Mouse (Mus musculus): Measurements from ENCODE around the gene S100pbp. TPM values are rescaled to one million over a fixed set of nuclear protein-coding genes. Genes with fewer than 3 reads are reported as not detected.

The S100pbp gene
- total RNA-seq, 2 experiments from 2014 or later: 36.8 to 37.0 TPM

GRCm38 (mm10) chr4:129130755-129131303, 58.7 kb downstream of the S100pbp start:
- no peak for DNase-seq (ENCODE audit: low spot score in 2 of 2)

DNA sequence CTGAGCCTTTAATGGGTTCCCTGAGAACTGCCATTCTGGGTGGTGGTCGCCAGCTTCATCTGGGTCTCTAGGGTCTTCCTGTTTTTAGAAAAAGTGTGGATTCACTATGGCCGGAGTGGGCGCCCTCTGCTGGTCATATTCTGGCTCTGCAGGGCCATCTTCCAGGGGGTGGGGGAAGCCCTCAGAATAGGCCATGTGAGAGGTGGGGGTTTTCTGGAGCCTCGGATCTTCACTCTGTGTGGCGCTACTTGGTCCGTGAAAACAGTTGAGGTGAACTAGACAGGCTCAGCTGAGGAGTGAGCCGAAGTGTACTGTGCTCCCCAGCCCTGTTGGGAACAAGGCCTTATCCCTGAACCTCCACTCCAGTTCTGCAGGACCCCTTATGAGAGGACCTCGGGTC, 59.4 kb downstream of the S100pbp start:
- DNase-seq (ENCODE audit: low spot score in 2 of 2): peak; percentile 60 to 71

- DNase-seq (ENCODE audit: low spot score in 2 of 2): no peak
Measured at GRCm38 (mm10) chr4:129129387-129129786, 60.1 kb downstream of the S100pbp start.

- DNase-seq (ENCODE audit: low spot score in 2 of 2): peak in 1 of 2 experiments; percentile 28
Measured at GRCm38 (mm10) chr4:129128582-129129338, 60.8 kb downstream of the S100pbp start.

DNA sequence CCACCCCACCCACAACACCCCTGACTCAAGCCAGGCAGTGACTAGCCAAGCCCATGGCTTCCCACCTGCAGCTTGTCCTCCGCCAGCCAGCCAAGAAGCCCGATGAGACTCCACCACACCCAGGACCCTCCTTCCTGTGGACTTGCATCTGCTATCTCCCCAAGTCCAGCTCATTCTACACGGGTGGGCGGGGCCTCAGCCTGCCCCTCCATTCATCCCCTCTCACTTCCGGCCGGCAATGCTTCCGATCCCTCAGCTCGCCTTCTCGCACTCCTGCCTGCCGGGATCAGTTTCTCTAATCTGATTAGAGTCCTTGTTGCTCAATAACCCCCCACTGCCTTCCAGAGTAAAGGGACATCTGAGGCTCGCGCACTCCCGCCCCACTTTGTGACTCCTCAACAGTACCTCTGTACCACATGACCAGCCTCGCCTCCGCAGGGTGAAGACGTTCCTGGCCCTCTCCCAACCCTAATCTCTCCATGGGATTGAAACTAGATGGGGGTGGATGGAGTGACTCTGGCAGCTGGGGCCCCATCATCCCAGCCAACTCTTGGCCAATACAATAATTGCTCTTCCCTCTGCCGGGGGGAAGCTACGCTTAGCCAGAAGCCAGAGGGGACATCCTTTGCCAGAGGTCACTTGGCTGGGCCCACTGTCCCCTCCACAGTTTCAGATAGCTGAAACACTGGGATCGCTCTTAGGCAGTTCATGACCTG, 63.6 kb downstream of the S100pbp start:
- DNase-seq (ENCODE audit: low spot score in 2 of 2): peak in 1 of 2 experiments; percentile 19

DNA sequence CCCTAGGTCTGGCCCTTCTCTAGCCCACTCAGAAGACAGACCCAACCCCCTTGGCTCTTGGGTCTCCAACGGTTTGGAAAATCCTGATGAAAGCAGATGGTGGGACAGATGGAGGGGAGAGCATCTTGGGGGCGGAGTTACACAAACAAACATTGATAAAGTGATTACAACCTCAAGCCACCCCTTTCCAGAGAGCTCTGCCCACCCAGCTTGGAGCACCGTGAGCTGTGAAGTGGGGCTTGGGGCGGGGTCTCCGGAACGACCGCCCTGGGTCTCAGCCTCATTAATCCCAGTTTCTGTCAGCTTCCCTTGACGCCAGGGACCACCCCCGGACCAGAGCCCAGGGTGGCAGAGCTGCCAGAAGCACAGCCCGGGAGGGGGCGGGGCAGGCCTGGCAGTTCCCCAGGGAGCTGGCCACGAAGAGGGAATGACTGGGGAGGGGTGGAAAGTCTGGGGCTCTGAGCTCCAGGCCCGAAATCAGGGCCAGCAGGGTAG, 64.8 kb downstream of the S100pbp start:
- DNase-seq (ENCODE audit: low spot score in 2 of 2): peak; percentile 93

DNA sequence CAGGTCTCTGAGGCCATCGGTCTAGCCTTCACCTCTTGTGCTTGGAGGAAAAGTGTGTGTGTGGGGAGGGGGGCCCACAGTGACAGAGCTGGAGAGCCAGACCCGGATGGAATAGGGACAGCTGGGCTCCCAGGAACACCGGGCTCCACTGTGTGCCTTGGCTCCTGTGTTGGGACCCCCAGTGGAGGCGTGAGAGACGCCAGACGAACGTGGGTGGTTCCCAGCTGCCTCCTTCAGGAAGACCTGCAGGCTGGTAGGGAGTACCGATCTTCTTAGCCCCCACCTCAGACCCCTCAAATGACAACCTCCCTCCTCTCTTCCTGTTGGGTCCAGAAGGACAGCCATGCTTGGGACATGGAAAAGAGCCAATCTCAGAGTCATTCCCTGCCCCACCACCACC, 66.8 kb downstream of the S100pbp start:
- peak; percentile 60 to 61 for DNase-seq (ENCODE audit: low spot score in 2 of 2)

GRCm38 (mm10) chr4:129122107-129122506, 67.4 kb downstream of the S100pbp start:
- no peak for DNase-seq (ENCODE audit: low spot score in 2 of 2)

DNA sequence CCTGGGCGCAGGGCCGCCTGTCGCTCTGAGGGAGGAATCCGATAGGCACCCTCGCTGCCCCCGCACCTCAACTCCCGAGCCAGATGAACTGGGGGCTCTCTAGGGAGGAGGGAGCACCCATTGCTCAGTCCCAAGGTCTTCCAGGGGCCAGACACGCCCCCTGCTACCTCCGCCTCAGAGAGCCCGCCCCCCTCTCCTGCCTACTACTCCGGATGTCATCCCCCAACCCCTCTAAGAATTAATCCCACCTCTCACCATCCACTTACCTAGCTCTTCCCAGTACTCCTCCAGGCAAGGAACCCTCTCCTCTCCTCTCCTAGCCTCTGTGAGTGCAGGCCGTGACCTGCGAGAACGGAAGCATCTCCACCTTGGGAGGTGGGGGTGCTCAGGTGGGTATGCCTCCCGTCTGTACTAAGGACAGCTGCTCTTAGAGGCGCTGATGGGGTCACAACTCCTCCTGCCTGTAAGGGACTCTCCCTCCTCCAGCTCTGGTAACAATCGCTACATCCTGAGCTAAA, 67.9 kb downstream of the S100pbp start, which contains the start of gene Hpca:
TSS of gene Hpca (minus strand) at position 468 of the 518 bp plus-strand sequence.
- peak in 1 of 2 experiments; percentile 13 for DNase-seq (ENCODE audit: low spot score in 2 of 2)

- DNase-seq (ENCODE audit: low spot score in 2 of 2): peak; percentile 68 to 84
Measured at GRCm38 (mm10) chr4:129120520-129121445, 68.7 kb downstream of the S100pbp start.

- DNase-seq (ENCODE audit: low spot score in 2 of 2): peak in 1 of 2 experiments; percentile 20
Measured at GRCm38 (mm10) chr4:129119708-129120107, 69.8 kb downstream of the S100pbp start.

DNA sequence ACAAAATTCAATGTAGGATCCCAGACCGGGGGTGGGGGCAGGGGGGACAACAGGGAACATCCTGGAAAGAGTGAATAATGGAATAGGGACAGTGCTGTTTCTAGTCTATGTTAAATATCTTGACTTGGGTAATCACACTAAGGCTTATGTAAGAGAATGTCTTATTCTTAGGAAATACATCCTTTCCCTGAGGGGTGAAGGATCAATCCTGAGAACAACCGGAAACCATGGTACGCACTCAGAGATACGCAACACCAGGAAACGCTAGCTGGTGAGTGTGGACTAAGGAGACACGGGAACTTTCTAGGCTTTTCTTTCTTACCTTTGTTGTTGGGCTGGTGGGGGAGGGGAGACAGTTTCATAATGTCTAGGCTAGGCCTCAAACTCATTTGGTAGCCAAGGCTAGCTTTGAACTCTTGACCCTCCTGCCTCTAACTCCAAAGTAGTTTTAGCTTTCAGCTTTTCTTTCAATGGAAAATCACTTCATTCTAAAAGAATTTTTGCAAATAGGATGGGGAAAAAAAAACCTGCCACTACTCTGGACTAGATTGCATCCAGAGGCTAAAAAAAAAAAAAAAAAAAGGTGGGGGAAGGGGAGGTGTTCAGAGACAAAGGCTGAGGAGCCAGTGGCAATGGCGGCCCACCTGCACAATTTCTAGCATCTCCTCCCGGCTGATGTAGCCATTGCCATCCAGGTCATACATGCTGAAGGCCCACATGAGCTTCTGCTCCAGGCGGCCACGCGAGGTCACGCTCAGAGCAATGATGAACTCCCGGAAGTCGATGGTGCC, 71.6 kb downstream of the S100pbp start:
- no peak for DNase-seq (ENCODE audit: low spot score in 2 of 2)

DNA sequence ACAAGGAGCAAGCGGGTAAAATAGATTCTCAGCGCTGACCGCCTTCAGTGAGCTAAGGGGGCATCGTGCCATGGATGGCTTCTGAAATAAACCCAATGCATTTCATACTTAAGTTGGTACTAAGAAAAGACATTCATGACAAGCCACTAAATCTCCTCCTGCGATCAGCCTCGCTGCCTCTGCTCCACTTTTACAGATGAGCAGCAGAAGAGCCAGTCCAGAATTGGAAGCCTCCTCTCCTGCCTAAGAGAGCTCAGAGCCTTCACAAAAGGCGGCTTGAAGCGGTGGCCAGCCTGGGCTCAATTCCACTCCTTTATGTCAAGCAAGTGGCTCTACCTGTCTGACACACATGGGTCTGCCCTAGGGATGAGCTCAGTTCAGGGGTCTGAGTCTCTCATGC, 72.8 kb downstream of the S100pbp start:
- no peak for DNase-seq (ENCODE audit: low spot score in 2 of 2)

DNA sequence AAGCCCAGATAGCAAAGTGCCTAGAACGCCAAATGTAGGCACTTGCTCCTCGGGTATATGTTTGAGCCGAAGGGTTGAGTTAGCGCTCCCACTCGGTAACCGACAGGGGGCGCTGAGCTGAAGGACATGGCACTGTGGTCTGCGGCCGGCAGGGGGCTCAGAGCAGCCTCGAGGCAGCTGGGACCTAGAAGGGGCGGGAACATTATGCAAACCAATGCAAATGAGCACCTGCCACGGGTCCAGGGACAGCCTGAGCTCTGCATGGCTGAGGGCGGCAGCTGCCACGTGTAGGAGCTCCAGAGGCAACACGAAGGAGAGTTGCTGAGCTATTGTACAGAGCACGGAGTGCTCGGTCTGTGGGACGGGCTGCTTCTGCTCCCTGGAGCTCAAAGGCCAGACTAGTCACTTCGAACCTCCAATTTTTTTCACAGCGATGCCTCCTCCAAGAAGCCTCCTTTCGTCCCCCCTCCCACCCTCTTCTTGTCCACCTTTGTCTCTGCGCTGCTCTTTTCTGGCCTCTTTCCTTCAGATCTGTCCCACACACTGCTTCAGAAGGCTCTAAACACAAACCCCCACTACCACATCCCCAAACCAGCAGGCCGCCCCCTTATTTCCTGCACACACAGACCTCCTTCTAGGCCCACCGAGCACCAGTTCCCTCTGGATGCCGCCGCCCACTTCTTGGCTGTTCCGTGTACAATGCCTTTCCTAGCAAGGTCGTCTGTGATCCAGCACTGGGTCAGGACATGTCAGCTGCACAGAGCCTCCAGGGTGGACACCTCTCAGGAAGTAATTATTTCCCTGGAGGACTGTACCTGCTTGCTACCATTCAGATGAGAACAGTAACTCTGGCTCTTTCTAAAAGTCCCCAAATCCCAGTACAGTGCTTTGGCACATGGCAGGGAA, 76.2 kb downstream of the S100pbp start:
- DNase-seq (ENCODE audit: low spot score in 2 of 2): peak; percentile 95 to 96

GRCm38 (mm10) chr4:129112231-129112630, 77.3 kb downstream of the S100pbp start:
- DNase-seq (ENCODE audit: low spot score in 2 of 2): no peak

- peak in 1 of 2 experiments; percentile 50 for DNase-seq (ENCODE audit: low spot score in 2 of 2)
Measured at GRCm38 (mm10) chr4:129111350-129111749, 78.2 kb downstream of the S100pbp start.

DNA sequence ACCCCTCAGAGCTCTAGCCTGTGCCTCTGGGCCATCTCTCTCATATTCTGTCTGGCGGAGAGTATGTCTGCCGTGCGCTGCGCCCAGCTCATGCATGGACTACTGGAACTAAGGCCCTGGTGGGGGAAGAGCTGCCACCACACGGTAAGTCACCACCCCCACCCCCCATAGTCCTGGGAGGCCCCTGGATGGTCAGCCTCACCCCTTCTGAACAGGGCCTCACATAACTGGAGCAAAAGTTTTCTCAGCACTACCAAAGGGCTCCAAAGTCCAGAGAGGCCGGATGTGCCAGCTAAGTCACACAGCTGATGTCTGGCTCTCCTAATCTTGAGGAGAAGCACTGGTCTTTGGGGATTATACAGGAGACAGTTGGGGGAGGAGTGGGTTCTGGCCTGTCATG, 78.7 kb downstream of the S100pbp start:
- no peak for DNase-seq (ENCODE audit: low spot score in 2 of 2)

GRCm38 (mm10) chr4:129108624-129109023, 80.9 kb downstream of the S100pbp start:
- no peak for DNase-seq (ENCODE audit: low spot score in 2 of 2)

All from layer of hippocampus, postnatal 10 days (tissue).